Mouse (Mus musculus) erythroblast, embryonic 14.5 days (primary cell): Measurements from ENCODE around the gene Olfr114.

Source experiments
- GATA1 ChIP-seq: IDR thresholded peaks from 2 replicates; pipeline ENCODE4 v1.6.1; 2012; ENCODE audit warnings: low read length, inconsistent platforms, mixed read lengths
- TAL1 ChIP-seq: IDR thresholded peaks from 3 replicates; pipeline ENCODE4 v1.6.1; 2012; ENCODE audit warnings: low read length, inconsistent platforms, mixed read lengths

DNA sequence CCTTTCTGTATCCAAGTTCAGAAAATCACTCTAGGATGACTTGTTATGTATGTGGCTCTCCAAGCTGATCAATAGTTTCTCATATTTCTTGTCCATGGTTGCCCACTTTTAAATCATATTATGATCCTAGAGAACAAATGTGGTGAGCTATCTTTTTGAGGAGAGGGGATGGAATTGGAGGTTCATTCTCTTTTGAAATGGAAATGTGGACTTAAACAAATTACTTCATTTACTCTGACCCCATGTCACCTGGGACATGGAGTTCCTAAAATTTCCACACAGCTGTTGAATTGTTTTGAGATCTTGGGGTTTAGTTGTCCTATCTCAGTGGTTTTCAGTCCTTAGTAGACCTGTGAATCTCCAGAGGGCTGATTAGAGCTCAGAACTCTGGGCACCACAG is 15.0 kb downstream of the Olfr114 start, which contains the start of gene Olfr113:
- no peak for TF ChIP-seq GATA1
- TF ChIP-seq TAL1 = no peak
